Mouse (Mus musculus) cerebellum, adult 2 months (tissue): ENCODE measurements at regions not wholly inside any gene's neighbourhood (a gene's known extent, or its start where the extent isn't known, plus 50 kb on each side); places are given as distances from the start of the nearest gene placed in this dataset.

ENCODE experiments used
- CTCF ChIP-seq: fragments of 200-500 bp; IDR thresholded peaks from 2 replicates; pipeline ENCODE4 v1.5.1; 2011; ENCODE audit warnings: low read depth, mild to moderate bottlenecking, control low read depth, low read length, moderate library complexity, borderline replicate concordance; ENCODE audit not compliant: insufficient read depth
- POLR2A ChIP-seq: fragments of 200-500 bp; IDR thresholded peaks from 2 replicates; pipeline ENCODE4 v1.6.1; 2011; ENCODE audit warnings: low read length, control low read depth, borderline replicate concordance; ENCODE audit not compliant: insufficient read depth

DNA sequence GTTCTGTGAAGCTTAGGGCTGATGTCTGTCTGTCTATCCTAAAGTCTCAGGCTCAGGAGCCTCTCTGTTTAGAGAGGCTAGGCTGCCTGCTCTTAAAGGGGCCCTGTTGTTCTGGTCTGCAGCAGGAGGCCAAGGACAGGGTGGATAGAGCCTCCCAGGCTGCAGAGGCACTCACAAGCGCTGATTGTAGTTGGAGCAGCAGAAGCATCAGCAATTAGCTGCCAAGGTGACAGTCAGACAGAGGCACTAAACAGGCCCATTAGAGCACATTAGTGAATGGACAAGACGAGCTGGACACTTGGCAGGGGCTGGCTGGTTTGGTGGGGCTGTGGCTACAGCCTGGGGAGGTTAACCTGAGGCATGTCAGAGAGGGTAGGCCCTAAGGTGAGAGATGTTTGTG, 93.8 kb upstream of the Unc5b start:
- no peak for TF ChIP-seq CTCF
- no peak for TF ChIP-seq POLR2A
